Mouse (Mus musculus) erythroblast, embryonic 14.5 days (primary cell): ENCODE measurements at regions not wholly inside any gene's neighbourhood (a gene's known extent, or its start where the extent isn't known, plus 50 kb on each side); places are given as distances from the start of the nearest gene placed in this dataset.

Experiments used
- H3K27me3 ChIP-seq: 2 replicates; pipeline ENCODE4 v1.6.1; 2012; ENCODE audit warnings: inconsistent platforms; ENCODE audit not compliant: control insufficient read depth
- H3K36me3 ChIP-seq: 2 replicates; pipeline ENCODE4 v1.6.1; 2012; ENCODE audit warnings: mild to moderate bottlenecking, inconsistent platforms; ENCODE audit not compliant: control insufficient read depth
- H3K4me1 ChIP-seq: 2 replicates; pipeline ENCODE4 v1.6.1; 2012; ENCODE audit warnings: inconsistent platforms; ENCODE audit not compliant: control insufficient read depth
- H3K4me3 ChIP-seq: replicated peaks from 2 replicates; pipeline ENCODE3; 2012; ENCODE audit warnings: moderate library complexity, mild to moderate bottlenecking, inconsistent platforms
- H3K9me3 ChIP-seq: 2 replicates; pipeline ENCODE4 v1.6.1; 2012; ENCODE audit warnings: low read length, inconsistent platforms, mixed read lengths; ENCODE audit not compliant: control insufficient read depth
- GATA1 ChIP-seq: IDR thresholded peaks from 2 replicates; pipeline ENCODE4 v1.6.1; 2012; ENCODE audit warnings: low read length, inconsistent platforms, mixed read lengths
- TAL1 ChIP-seq: IDR thresholded peaks from 3 replicates; pipeline ENCODE4 v1.6.1; 2012; ENCODE audit warnings: low read length, inconsistent platforms, mixed read lengths

GRCm38 (mm10) chr15:62138701-62139100 lies 1215.9 kb upstream of the A1bg start:
- H3K4me1 ChIP-seq: peaks cover 68% of the 10 kb centered on the region
- peaks cover 11% of the 10 kb centered on the region for H3K36me3 ChIP-seq

GRCm38 (mm10) chr15:62136932-62137594 lies 1214.3 kb upstream of the A1bg start:
- no peaks in the 10 kb centered on the region for H3K9me3 ChIP-seq
- TF ChIP-seq TAL1 (no peak), GATA1 (no peak)
- H3K4me1 ChIP-seq: peaks cover 78% of the 10 kb centered on the region
- peaks cover 11% of the 10 kb centered on the region for H3K36me3 ChIP-seq
- H3K4me3 ChIP-seq: no peak overlapping the region
- no peaks in the 10 kb centered on the region for H3K27me3 ChIP-seq

More at GRCm38 (mm10) chr15:62138701-62139100, 1215.9 kb upstream of the A1bg start:
- Histone ChIP-seq H3K4me3 (no peak overlapping the region), H3K27me3 (no peaks in the 10 kb centered on the region), H3K9me3 (no peaks in the 10 kb centered on the region)
- TF ChIP-seq TAL1 (no peak), GATA1 (no peak)

DNA sequence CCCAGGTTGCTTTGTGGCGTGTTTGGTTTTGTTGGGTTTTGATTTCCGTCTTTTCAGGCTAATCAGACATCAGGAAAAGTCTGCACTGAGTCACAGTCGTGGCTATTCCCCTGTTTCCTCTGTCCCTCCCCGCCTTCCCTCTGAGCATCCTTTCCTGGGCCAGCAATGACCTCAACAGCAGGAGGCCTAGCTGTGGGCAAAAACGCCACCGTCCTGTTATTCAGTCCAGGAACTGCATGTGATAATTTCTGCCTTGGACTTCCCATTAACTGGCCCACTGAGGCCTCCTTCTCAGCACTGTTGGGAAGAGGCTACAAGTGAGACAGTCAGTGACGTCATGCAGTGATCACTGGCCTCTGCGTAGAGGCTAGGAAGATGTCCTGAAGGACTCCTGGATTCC lies 1212.0 kb upstream of the A1bg start:
- peaks cover 75% of the 10 kb centered on the region for H3K4me1 ChIP-seq
- H3K9me3 ChIP-seq: no peaks in the 10 kb centered on the region
- TF ChIP-seq TAL1 (no peak), GATA1 (no peak)
- H3K4me3 ChIP-seq: no peak overlapping the region
- peaks cover 2% of the 10 kb centered on the region for H3K36me3 ChIP-seq
- no peaks in the 10 kb centered on the region for H3K27me3 ChIP-seq

DNA sequence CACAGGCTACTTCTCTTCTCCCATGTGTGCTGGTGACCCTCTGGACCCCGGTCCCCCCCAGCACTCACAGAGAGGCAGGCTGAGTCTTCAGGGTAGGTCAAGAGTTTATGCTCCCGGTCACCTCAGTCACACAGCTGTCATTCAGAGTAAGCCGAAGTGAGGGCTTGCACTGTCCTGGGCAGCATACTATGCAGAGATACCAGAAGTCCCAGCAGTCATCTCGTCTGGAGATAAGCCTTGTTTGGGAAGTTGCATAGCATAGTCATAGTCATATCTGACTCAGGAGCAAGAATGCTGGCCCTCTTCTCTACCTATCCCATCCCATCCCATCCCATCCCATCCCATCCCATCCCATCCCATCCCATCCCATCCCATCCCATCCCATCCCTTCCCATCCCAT lies 1211.5 kb upstream of the A1bg start:
- Histone ChIP-seq H3K9me3 (no peaks in the 10 kb centered on the region), H3K27me3 (no peaks in the 10 kb centered on the region), H3K4me3 (no peak overlapping the region), H3K36me3 (peaks cover 2% of the 10 kb centered on the region), H3K4me1 (peaks cover 76% of the 10 kb centered on the region)
- TF ChIP-seq TAL1 (no peak), GATA1 (no peak)

GRCm38 (mm10) chr15:62132895-62133294 lies 1210.1 kb upstream of the A1bg start:
- Histone ChIP-seq H3K27me3 (no peaks in the 10 kb centered on the region), H3K4me3 (no peak overlapping the region), H3K4me1 (peaks cover 79% of the 10 kb centered on the region), H3K36me3 (peaks cover 2% of the 10 kb centered on the region), H3K9me3 (no peaks in the 10 kb centered on the region)
- TF ChIP-seq GATA1: no peak
- TF ChIP-seq TAL1: no peak

GRCm38 (mm10) chr15:62131686-62132085 lies 1208.9 kb upstream of the A1bg start:
- H3K4me1 ChIP-seq: peaks cover 78% of the 10 kb centered on the region
- H3K36me3 ChIP-seq: peaks cover 2% of the 10 kb centered on the region
- H3K4me3 ChIP-seq: no peak overlapping the region
- no peaks in the 10 kb centered on the region for H3K27me3 ChIP-seq
- TF ChIP-seq TAL1 (no peak), GATA1 (no peak)
- no peaks in the 10 kb centered on the region for H3K9me3 ChIP-seq

GRCm38 (mm10) chr15:62130530-62130929 lies 1207.7 kb upstream of the A1bg start:
- TF ChIP-seq GATA1 (no peak), TAL1 (no peak)
- Histone ChIP-seq H3K27me3 (no peaks in the 10 kb centered on the region), H3K4me3 (no peak overlapping the region), H3K4me1 (peaks cover 72% of the 10 kb centered on the region), H3K9me3 (no peaks in the 10 kb centered on the region), H3K36me3 (peaks cover 4% of the 10 kb centered on the region)

DNA sequence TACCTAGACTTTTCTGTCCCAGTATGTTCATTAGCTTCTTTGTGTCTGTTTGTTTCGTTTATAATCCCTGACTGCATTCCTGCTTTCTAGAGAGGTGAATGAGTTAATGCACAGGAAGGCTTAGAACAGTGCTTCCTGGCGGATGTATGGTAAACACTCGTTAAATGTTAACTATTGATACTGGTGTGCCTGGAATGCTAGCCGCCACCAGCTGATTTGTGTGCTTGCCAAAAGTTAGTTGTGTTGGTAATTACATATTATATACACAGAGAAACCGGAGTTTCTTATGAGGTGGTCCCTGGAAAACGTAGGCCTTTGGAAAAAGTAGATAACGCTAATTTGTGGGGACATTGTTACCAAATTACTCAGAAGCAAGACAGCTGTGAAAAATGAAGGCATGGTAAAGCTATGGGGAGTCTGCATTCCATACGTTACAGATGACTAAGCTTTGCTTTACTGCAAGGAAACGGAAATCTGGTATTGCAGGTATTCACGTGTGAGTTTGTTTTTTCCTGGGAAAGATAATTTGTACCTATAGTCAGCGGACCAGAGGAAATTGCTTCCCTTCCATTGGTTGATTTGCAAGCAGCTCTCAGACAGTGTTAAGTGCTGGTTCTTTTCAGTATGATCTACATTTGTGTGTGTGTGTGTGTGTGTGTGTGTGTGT lies 1205.9 kb upstream of the A1bg start:
- Histone ChIP-seq H3K36me3 (peaks cover 4% of the 10 kb centered on the region), H3K4me3 (no peak overlapping the region), H3K27me3 (no peaks in the 10 kb centered on the region), H3K4me1 (peaks cover 64% of the 10 kb centered on the region), H3K9me3 (no peaks in the 10 kb centered on the region)
- TF ChIP-seq TAL1 (no peak), GATA1 (no peak)

- Histone ChIP-seq H3K4me1 (peaks cover 66% of the 10 kb centered on the region), H3K4me3 (no peak overlapping the region), H3K9me3 (no peaks in the 10 kb centered on the region), H3K36me3 (peaks cover 10% of the 10 kb centered on the region), H3K27me3 (no peaks in the 10 kb centered on the region)
- no peak for TF ChIP-seq GATA1
- no peak for TF ChIP-seq TAL1
Measured at GRCm38 (mm10) chr15:62127602-62128158, 1204.9 kb upstream of the A1bg start.
